Mouse (Mus musculus) urinary bladder, postnatal 10 days (tissue): ENCODE measurements at regions not wholly inside any gene's neighbourhood (a gene's known extent, or its start where the extent isn't known, plus 50 kb on each side); places are given as distances from the start of the nearest gene placed in this dataset.

ENCODE experiments used
- DNase-seq: peaks from one replicate; pipeline ENCODE4 v3.0.0; 2022; ENCODE audit warnings: low spot score

DNA sequence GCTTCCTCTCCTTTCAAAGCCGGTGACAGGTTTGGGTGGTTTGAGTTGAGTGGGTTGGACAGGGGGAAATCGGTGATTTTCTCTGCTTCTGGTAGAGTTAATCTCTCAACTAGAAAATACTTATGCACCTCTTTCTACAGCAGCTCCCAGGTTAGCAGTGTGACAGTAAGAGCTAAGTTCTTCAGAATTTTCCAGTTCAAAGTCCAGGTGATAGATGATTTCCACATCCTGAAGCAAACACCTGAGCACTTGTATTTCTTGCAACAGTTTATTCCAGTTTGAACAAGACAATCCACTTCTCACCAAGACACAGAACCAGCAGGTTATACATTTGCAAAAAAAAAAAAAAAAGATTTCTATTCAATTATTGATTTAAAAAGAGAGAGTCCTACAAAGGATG lies 104.0 kb upstream of the Nr2f2 start:
- no peak for DNase-seq

GRCm38 (mm10) chr7:70462131-70462530 lies 95.6 kb upstream of the Nr2f2 start:
- no peak for DNase-seq

DNA sequence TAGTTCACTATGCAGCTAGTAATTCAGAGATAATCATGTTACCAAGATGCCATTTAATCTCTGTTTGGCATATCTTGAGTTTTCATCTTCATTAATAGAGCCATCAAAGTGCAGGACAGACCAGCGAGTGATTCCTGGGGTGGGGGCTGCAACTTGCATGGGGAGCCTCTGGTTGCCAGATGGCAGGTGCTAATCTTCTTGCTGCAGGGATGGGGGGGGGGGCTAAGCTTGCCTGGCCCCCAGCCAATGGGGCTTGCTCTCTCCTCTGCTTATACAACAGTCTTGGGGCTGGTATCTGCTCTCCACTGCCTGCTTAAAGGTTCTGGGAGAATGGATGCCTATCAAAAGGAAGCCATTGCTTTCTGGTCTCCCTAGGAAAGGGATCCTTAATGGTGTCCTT lies 88.0 kb upstream of the Nr2f2 start:
- DNase-seq: no peak

- DNase-seq: no peak
Measured at GRCm38 (mm10) chr7:70452816-70453215, 86.3 kb upstream of the Nr2f2 start.

DNA sequence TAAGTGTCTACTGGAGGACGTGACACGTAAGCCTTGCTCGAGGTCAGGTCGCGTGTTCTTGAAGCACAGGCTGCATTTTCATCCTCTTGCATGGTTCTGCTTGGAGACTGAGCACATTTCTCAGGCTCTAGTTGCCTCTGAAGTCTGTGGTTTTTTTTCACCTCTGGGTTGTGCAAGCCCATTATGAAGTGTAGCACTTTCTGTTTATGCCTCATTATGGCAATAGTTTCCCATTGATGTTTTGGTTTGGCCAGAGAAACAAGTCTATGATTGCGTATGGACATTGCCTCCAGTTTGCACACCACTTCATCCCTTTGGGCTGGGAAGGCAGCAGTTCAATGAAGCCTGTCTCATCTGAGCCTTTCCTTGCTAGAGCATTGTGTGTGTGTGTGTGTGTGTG lies 72.4 kb upstream of the Nr2f2 start:
- DNase-seq: no peak

GRCm38 (mm10) chr7:70433838-70434237 lies 67.3 kb upstream of the Nr2f2 start:
- no peak for DNase-seq

GRCm38 (mm10) chr7:70433358-70433757 lies 66.8 kb upstream of the Nr2f2 start:
- DNase-seq: no peak

- DNase-seq: no peak
Measured at GRCm38 (mm10) chr7:70431712-70432111, 65.2 kb upstream of the Nr2f2 start.

GRCm38 (mm10) chr7:70429326-70429725 lies 62.8 kb upstream of the Nr2f2 start:
- no peak for DNase-seq

- no peak for DNase-seq
Measured at GRCm38 (mm10) chr7:70424231-70424620, 57.7 kb upstream of the Nr2f2 start.

- no peak for DNase-seq
Measured at GRCm38 (mm10) chr7:70423524-70424230, 57.1 kb upstream of the Nr2f2 start.

GRCm38 (mm10) chr7:70416185-70416941 lies 49.8 kb upstream of the Nr2f2 start:
- DNase-seq: no peak
